Mouse (Mus musculus) kidney, embryonic 14.5 days (tissue): ENCODE results near the gene Arhgap33. TPM values are rescaled to one million over a fixed set of nuclear protein-coding genes. Genes with fewer than 3 reads are reported as not detected.

ENCODE experiments used
- ATAC-seq: fragments of 200-750 bp; cut with Nextera tagmentation; 2 replicates; pipeline ENCODE4 v1.8.0; 2017; ENCODE audit warnings: moderate number of reproducible peaks, mild to moderate bottlenecking, moderate TSS enrichment, moderate library complexity; ENCODE audit not compliant: low FRiP score, low TSS enrichment
- H3K27ac ChIP-seq: fragments of 300-500 bp; sonication (generic); 2 replicates; pipeline ENCODE4 v1.5.1; 2014; ENCODE audit warnings: low read depth, mild to moderate bottlenecking, low read length, moderate library complexity, mixed read lengths
- H3K27me3 ChIP-seq: fragments of 300-500 bp; sonication (generic); 2 replicates; pipeline ENCODE4 v1.6.1; 2014; ENCODE audit warnings: mild to moderate bottlenecking, low read length; ENCODE audit not compliant: control insufficient read depth, insufficient read depth
- H3K36me3 ChIP-seq: fragments of 300-500 bp; sonication (generic); 2 replicates; pipeline ENCODE4 v1.6.1; 2014; ENCODE audit warnings: low read length, mixed read lengths; ENCODE audit not compliant: control insufficient read depth, insufficient read depth
- H3K4me1 ChIP-seq: fragments of 300-500 bp; sonication (generic); 2 replicates; pipeline ENCODE4 v1.6.1; 2014; ENCODE audit warnings: low read length, mixed read lengths; ENCODE audit not compliant: control insufficient read depth, insufficient read depth
- H3K4me2 ChIP-seq: fragments of 300-500 bp; sonication (generic); replicated peaks from 2 replicates; pipeline ENCODE4 v1.6.1; 2014; ENCODE audit warnings: low read depth, mild to moderate bottlenecking, low read length
- H3K4me3 ChIP-seq: fragments of 300-500 bp; sonication (generic); 2 replicates; pipeline ENCODE4 v1.5.1; 2014; ENCODE audit warnings: mild to moderate bottlenecking, low read length
- H3K9ac ChIP-seq: fragments of 300-500 bp; sonication (generic); 2 replicates; pipeline ENCODE4 v1.6.1; 2014; ENCODE audit warnings: low read depth, mild to moderate bottlenecking, low read length, moderate library complexity
- H3K9me3 ChIP-seq: fragments of 300-500 bp; sonication (generic); 2 replicates; pipeline ENCODE4 v1.6.1; 2016; ENCODE audit warnings: low read length; ENCODE audit not compliant: control insufficient read depth
- WGBS: fragments of 180-500 bp; shearing (Covaris S2); extraction: QIAGEN DNeasy Blood & Tissue Kit; methylation state at CpG from one replicate; pipeline ENCODE4 v1.1.7; 2014; 5-methylcytosine and 5-hydroxymethylcytosine counted together
- polyA plus RNA-seq: library from polyadenylated mRNA; unstranded; fragments of >200 nt; fragmentation: Nextera tagmentation; extraction: Ambion mirVana; gene quantifications from 2 replicates; pipeline ENCODE4 v1.2.1, GENCODE M21; 2014

The Arhgap33 gene
- polyA plus RNA-seq = 13.4 and 17.3 TPM in 2 replicates

DNA sequence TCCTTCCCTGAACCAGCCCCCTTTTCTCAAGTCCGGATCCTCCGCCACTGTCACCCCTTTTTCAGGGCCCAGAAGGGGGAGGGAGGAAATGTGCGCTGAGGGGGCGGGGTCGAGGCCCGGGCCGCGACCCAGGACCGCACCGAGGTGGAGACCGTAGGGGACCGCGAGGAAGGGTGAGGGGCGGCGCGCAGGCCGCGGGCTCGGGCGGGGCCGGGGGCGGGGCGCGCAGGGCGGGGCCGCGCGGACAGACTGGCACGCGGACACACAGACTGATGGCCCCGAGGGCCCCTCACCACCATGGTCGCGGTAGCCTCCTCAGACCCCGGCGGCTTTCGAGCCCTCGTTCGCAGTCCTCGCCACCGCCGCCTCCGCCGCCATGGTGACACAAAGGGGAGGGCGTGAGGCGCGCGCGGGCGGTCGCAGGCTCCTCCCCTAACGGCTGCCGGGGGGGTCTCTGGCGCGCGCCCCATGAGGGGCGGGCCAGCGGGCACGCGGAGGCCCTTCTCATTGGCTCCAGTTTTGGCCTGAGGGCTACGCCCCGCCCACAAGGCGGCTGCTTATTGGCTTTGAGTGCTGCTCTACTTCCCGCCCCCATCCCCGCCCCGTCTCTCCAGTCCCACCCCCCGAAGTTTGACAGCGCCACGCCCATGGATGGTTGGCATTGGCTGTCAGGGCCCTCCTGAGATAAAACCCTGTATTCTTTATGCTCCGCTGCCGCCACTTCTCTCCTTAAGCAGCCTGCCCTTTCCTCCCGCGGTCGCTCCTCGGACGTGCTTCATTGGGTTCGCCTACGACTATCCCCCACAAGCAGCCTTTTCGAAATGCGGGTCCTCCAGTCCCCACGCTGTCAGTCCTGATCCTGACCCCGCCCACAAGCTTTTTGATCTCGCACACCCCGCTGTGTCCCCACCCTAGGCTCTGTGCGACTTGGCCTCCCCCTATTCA is at the start of gene Arhgap33:
Arhgap33 (minus strand) TSS at position 428 of the 945 bp plus-strand sequence.
- no peaks in the 10 kb centered on the region for H3K9me3 ChIP-seq
- peak within 1 kb of the TSS; percentile 78 for H3K9ac ChIP-seq
- no peaks in the 10 kb centered on the region for H3K27me3 ChIP-seq
- peak within 1 kb of the TSS; percentile 92 for H3K4me2 ChIP-seq
- ATAC-seq = peak; percentile 93
- H3K27ac ChIP-seq = peak within 1 kb of the TSS; percentile 47
- H3K4me1 ChIP-seq = peaks cover 18% of the 10 kb centered on the region
- peak within 1 kb of the TSS; percentile 73 for H3K4me3 ChIP-seq
- WGBS = under 1% methylated on average over 55 of the region's 84 CpGs
- H3K36me3 ChIP-seq = peaks cover 34% of the 10 kb centered on the region

DNA sequence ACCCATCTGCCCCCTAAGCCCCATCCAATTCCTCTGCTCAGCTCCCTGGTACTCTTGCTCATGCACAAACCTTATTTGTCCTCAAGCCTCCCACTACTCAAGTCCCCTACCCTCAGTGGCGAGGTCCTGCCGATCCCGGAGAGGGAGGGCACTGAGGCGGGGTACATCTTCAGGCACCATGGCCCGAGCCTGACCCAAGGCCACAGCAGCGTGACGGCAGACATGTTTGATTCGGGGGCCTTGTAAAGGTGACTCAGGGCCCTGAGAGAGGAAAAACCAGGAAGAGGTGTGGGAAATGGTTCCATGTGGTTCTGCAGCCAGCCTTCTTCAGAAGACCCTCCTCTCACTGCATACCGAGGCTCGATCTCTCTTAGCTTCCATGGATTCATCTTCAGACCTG is 49.5 kb upstream of the Arhgap33 start:
- H3K27me3 ChIP-seq = no peaks in the 10 kb centered on the region
- 93% methylated on average over 10 of the region's 10 CpGs for WGBS
- ATAC-seq = no peak
- no peaks in the 10 kb centered on the region for H3K9me3 ChIP-seq
- H3K9ac ChIP-seq = no peak overlapping the region
- peaks cover 75% of the 10 kb centered on the region for H3K36me3 ChIP-seq
- no peak overlapping the region for H3K27ac ChIP-seq
- H3K4me3 ChIP-seq = no peak overlapping the region
- H3K4me2 ChIP-seq = no peak overlapping the region
- peaks cover 8% of the 10 kb centered on the region for H3K4me1 ChIP-seq

DNA sequence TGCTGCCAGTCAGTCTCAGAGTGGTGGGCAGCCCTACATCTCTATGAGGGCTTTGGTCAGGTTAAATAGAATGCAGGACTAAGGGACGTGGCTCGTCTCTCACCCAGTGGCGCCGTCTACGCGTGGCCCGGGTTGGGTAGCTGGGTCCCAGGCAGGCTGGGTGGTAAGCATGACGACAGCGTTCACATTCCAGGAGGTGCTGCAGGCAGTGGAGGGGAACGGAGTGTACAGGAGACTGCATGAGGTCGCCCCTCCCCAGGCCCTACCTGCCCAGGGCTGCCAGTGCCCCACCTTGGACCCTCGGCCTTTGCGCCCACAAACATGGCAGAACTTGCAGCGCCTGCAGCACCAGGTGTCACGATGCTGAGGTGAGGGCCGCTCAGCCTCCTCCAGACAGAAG is 46.7 kb upstream of the Arhgap33 start:
- H3K9me3 ChIP-seq = no peaks in the 10 kb centered on the region
- no peak overlapping the region for H3K27ac ChIP-seq
- H3K4me3 ChIP-seq = no peak overlapping the region
- no peak for ATAC-seq
- WGBS = 92% methylated on average over 16 of the region's 16 CpGs
- no peaks in the 10 kb centered on the region for H3K4me1 ChIP-seq
- H3K9ac ChIP-seq = no peak overlapping the region
- peaks cover 98% of the 10 kb centered on the region for H3K36me3 ChIP-seq
- no peaks in the 10 kb centered on the region for H3K27me3 ChIP-seq
- H3K4me2 ChIP-seq = no peak overlapping the region

DNA sequence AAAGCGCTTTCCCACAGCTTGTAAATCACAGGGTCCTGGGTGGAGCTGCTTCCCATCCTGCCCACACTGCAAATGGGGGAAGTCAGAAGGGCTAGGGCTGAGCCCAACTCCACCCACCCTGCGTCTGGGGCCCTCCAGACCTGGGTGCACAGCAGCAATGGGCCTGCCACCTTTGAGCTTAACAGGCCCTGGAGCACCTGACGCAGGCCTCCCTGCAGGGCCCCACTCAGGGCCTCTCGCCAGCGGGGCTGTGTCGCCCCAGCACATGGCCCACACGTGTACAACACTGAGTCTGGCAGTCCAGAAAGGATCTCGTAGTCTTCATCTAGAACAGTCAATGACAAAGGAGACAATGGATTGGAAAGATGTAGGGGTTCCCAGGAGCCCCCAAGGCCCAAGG is 45.1 kb upstream of the Arhgap33 start:
- no peaks in the 10 kb centered on the region for H3K9me3 ChIP-seq
- peaks cover 98% of the 10 kb centered on the region for H3K36me3 ChIP-seq
- no peak overlapping the region for H3K27ac ChIP-seq
- H3K9ac ChIP-seq = no peak overlapping the region
- H3K4me3 ChIP-seq = no peak overlapping the region
- no peaks in the 10 kb centered on the region for H3K4me1 ChIP-seq
- no peak overlapping the region for H3K4me2 ChIP-seq
- ATAC-seq = no peak
- 97% methylated on average over 8 of the region's 8 CpGs for WGBS
- H3K27me3 ChIP-seq = no peaks in the 10 kb centered on the region

DNA sequence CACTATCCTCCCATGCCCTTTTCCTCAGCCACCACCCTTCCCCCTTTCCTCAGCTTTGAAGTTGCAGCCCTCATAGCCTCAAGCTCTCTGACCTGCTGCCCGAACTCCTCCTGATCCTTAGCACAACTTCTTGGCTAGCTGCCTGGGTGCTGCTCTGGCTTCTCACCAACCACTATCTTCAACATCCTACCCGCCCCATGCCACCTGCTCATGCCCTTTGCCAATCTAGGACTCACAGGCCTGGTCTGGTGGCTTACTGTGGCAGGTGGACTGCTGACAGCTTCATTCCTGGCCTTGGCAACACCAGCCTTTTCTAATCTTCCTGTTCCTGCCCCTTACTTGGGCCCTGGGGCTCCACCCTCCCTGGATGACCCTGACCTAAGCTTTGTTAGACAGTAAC is 38.1 kb upstream of the Arhgap33 start:
- Histone ChIP-seq H3K9ac (no peak overlapping the region), H3K4me3 (no peak overlapping the region), H3K27ac (no peak overlapping the region), H3K4me1 (no peaks in the 10 kb centered on the region), H3K9me3 (no peaks in the 10 kb centered on the region), H3K27me3 (no peaks in the 10 kb centered on the region), H3K4me2 (no peak overlapping the region), H3K36me3 (peaks cover 100% of the 10 kb centered on the region)
- no peak for ATAC-seq
- 81% methylated on average over 2 of the region's 2 CpGs for WGBS

DNA sequence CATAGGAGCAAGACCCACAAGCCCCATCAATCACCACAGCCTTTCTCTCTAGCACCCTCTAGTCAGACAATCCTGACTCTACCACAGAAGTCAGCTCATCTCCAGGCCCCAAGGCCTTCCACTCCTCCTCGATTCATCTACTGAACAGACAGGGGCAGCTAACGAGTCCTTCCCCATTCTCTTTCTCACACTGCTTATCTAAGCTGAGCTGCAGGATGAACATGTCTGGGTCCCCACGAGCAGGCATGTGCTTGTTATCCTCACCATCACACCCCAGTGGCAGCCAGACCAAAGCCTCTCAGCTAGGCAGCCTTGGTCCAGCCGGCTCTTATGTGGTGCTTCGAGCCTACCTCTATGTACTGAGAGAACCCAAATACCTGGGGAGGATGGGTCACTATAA is 37.5 kb upstream of the Arhgap33 start:
- ATAC-seq = no peak
- H3K36me3 ChIP-seq = peaks cover 97% of the 10 kb centered on the region
- no peaks in the 10 kb centered on the region for H3K9me3 ChIP-seq
- H3K4me2 ChIP-seq = no peak overlapping the region
- H3K27ac ChIP-seq = no peak overlapping the region
- H3K4me3 ChIP-seq = no peak overlapping the region
- no peaks in the 10 kb centered on the region for H3K4me1 ChIP-seq
- H3K9ac ChIP-seq = no peak overlapping the region
- no peaks in the 10 kb centered on the region for H3K27me3 ChIP-seq
- 89% methylated on average over 5 of the region's 5 CpGs for WGBS

DNA sequence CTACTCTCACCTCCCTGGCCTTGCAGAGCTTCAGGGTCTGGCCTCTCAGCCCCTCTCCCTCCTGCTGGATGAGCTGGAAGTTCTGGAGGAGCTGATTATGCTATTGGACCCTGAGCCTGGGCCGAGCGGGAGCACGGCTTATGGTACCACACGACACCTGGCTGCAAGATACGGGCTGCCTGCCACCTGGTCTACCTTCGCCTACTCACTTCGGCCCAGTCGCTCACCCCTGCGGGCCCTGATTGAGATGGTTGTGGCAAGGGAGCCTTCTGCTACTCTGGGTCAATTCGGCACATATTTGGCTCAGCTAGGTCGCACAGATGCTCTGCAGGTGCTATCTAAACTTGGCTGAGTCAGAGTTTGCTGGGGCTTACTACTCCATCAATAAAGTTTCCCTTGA is 32.7 kb upstream of the Arhgap33 start:
- Histone ChIP-seq H3K36me3 (peaks cover 75% of the 10 kb centered on the region), H3K4me2 (no peak overlapping the region), H3K4me3 (no peak overlapping the region), H3K27ac (no peak overlapping the region), H3K9ac (no peak overlapping the region), H3K27me3 (no peaks in the 10 kb centered on the region), H3K9me3 (no peaks in the 10 kb centered on the region), H3K4me1 (0 out of 2 replicates have a peak, but pooled peaks cover 6% of the 10 kb centered on the region)
- no peak for ATAC-seq
- WGBS = 94% methylated on average over 11 of the region's 11 CpGs

DNA sequence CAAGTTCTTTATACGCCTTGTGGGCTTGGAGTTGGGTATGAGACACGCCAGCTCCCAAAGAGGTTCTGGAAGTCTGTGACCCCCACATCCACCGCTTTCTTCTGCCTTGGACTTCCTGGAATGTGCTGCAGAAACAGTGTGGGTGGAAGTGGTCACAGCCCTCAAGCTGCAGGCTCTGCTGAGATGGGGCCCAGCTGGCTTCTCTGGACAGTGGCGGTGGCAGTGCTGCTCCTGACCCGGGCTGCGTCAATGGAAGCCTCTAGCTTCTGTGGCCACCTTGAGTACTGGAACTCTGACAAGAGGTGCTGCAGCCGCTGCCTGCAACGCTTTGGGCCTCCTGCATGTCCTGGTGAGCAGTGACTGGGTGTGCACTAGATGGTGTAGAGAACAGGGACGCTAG is 31.2 kb upstream of the Arhgap33 start:
- 79% methylated on average over 9 of the region's 9 CpGs for WGBS
- Histone ChIP-seq H3K27me3 (no peaks in the 10 kb centered on the region), H3K4me1 (peaks cover 10% of the 10 kb centered on the region; the same call in 1 of the 2 replicates), H3K9ac (no peak overlapping the region), H3K36me3 (peaks cover 60% of the 10 kb centered on the region), H3K4me2 (no peak overlapping the region), H3K4me3 (no peak overlapping the region), H3K27ac (no peak overlapping the region), H3K9me3 (no peaks in the 10 kb centered on the region)
- ATAC-seq = no peak

DNA sequence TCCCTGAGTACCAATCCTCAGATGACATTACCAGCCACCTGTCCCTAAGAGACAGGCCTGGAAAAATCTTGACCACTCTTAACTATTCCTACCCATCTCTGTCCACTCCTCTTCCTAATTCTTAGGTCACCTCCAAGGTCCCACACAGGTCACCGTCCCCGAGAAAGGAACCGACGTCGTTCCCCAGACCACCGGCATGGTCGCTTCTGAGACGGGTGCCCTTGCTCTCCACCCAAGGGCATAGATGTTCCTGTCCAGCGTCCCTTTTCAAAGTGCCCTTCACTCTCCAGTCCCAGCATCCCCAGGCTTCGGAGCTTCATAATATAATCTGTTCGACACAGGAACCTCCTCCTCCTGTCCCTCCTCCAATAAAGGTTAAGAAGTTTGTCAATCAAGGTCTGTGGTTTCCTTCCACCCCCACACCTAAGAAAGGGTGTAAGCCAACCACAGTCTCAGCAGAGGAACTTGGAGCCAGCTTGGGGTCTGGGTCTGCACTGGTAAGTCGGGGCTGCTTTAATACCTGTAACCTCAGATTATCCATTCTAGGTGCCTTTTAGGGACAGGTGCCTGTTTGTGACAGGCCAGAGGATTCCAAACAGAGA is 30.2 kb upstream of the Arhgap33 start, which contains the start of gene Igflr1:
Igflr1 (plus strand) TSS at position 458 of the 602 bp plus-strand sequence.
- H3K4me2 ChIP-seq = no peak within 1 kb of the TSS
- H3K9me3 ChIP-seq = no peaks in the 10 kb centered on the region
- no peak within 1 kb of the TSS for H3K4me3 ChIP-seq
- WGBS = 93% methylated on average over 12 of the region's 12 CpGs
- H3K27me3 ChIP-seq = no peaks in the 10 kb centered on the region
- ATAC-seq = no peak
- peaks cover 50% of the 10 kb centered on the region for H3K36me3 ChIP-seq
- no peak within 1 kb of the TSS for H3K9ac ChIP-seq
- peaks cover 13% of the 10 kb centered on the region; the same call in 1 of the 2 replicates for H3K4me1 ChIP-seq
- no peak within 1 kb of the TSS for H3K27ac ChIP-seq
